Mouse (Mus musculus): ENCODE data around the gene Spdye4b. TPM values are rescaled to one million over a fixed set of nuclear protein-coding genes. Genes with fewer than 3 reads are reported as not detected.

Spdye4b gene
- total RNA-seq, 2 experiments from 2014 or later = not detected

DNA sequence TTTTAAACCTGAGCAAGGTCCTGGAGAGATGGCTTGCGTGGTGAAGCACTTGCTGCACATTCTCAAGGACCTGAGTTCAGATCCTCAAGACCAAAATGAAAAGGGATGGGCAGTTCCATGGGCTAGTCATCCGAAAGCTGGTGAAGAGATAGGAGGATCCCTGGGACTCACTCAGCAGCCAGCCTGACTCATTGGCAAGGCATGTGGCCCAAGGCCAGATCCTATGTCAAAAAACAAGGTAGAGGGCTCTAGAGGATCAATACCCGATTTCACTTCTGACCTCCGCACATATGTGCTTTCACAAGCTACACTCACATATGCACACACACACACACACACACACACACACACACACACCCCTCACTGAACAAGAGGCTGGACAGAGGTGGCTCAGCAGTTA is 15.7 kb downstream of the Spdye4b start:
- no peak for ATAC-seq (replicated peaks; ENCODE audit: low FRiP score, poor library complexity, severe bottlenecking)

GRCm38 (mm10) chr5:143205015-143205414 is 24.2 kb downstream of the Spdye4b start:
- no peak for ATAC-seq (replicated peaks; ENCODE audit: low FRiP score, poor library complexity, severe bottlenecking)

- ATAC-seq (replicated peaks; ENCODE audit: low FRiP score, poor library complexity, severe bottlenecking) = no peak
Measured at GRCm38 (mm10) chr5:143213832-143214231, 33.0 kb downstream of the Spdye4b start.

GRCm38 (mm10) chr5:143220996-143221395 is 40.2 kb downstream of the Spdye4b start:
- ATAC-seq (replicated peaks; ENCODE audit: low FRiP score, poor library complexity, severe bottlenecking) = no peak

- ATAC-seq (replicated peaks; ENCODE audit: low FRiP score, poor library complexity, severe bottlenecking) = no peak
Measured at GRCm38 (mm10) chr5:143222287-143222686, 41.5 kb downstream of the Spdye4b start.

- no peak for ATAC-seq (replicated peaks; ENCODE audit: low FRiP score, poor library complexity, severe bottlenecking)
Measured at GRCm38 (mm10) chr5:143226790-143227189, 46.0 kb downstream of the Spdye4b start, which contains the start of gene Spdye4a. Gene Spdye4a, minus strand, starts transcription at chr5:143226890.

- peak; percentile 64 for ATAC-seq (replicated peaks; ENCODE audit: low FRiP score, poor library complexity, severe bottlenecking)
Measured at GRCm38 (mm10) chr5:143235028-143235693, 54.3 kb downstream of the Spdye4b start, which contains the start of gene Zfp12. Gene Zfp12, plus strand, starts transcription at chr5:143235163.

DNA sequence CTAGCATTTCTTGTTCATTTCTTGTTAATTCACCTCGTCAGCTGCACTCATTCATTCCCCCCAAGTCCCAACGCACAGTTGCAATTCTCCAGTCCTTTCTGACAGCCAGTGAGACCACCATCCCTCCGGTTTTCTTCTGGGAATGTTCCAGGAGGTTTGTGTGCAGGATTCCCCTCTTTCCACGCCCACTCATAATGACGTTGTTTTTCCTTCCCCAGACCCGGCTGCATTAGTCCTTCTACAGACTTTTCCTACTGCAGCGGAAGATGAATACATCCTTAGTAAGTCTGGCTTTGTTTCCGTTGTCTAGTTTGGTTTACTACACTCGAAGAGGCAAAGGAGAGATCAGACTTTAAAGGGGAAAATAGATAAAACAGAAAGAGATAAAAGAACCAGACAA is 55.2 kb downstream of the Spdye4b start:
- no peak for ATAC-seq (replicated peaks; ENCODE audit: low FRiP score, poor library complexity, severe bottlenecking)

- ATAC-seq (replicated peaks; ENCODE audit: low FRiP score, poor library complexity, severe bottlenecking) = no peak
Measured at GRCm38 (mm10) chr5:143244926-143245325, 64.1 kb downstream of the Spdye4b start.

DNA sequence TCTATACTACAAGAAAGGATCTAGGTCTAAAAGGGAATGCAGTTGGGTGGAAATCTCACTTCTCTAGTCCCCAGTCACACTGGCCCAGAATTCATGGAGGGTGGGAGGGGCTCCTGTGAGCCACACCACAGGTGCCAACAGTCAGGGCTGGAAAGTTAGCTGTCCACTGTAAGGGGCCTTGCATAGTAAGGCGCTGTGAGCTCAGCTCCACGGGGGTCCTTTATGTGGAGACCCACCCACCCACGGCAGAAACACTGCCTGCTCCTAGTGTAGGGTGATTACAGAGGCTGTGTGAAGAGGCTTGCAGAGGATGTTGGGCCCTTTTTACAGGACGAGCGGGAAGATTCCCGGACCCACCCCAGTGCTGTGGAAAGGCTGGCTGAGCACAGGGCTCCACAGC is 71.2 kb downstream of the Spdye4b start:
- no peak for ATAC-seq (replicated peaks; ENCODE audit: low FRiP score, poor library complexity, severe bottlenecking)

DNA sequence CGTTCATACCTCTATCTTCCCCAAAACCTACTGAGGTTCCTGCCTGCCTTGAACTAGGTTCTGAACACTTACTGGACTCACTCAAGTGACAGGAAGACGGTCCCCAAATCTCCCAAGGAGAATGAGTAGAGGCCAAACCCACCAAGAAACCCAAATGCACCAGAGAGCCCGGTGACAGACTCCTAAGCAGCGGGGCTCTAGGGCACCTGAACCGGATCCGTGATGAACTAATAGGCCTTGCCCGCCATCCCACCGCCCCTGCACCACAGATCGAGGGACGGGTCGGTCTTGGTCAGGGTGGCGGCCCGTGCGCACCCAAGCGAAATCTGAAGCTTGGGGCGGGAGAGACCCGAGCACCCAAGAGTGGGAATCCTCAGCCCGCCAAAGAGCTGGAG is 72.0 kb downstream of the Spdye4b start:
- no peak for ATAC-seq (replicated peaks; ENCODE audit: low FRiP score, poor library complexity, severe bottlenecking)

- no peak for ATAC-seq (replicated peaks; ENCODE audit: low FRiP score, poor library complexity, severe bottlenecking)
Measured at GRCm38 (mm10) chr5:143253186-143253880, 72.5 kb downstream of the Spdye4b start.

DNA sequence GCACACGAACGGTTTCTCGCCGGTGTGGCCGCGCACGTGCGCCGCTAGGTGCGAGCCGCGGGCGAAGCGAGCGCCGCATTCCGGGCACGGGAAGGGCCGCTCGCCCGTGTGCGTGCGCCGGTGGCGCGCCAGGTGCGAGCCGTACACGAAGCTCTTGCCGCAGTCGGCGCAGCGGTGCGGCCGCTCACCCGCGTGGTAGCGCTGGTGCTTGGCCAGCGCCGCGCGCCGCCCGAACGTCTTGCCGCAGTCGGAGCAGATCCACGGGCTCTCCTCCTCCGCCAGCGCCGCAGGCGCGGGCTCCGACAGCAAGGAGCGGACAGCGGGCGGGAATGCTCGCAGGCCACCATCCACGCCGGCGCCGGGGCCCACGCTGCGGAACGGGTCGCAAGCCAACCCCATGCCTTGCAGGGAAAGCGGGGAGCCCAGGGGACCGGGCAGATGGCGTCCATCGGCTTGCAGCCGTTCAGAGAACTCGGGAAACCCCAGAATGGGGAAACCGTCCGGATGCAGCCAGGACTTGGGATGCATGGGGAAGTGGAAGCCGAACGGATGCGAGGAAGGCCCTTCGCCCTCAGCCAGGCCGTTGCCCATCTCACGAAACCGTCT is 73.2 kb downstream of the Spdye4b start:
- ATAC-seq (replicated peaks; ENCODE audit: low FRiP score, poor library complexity, severe bottlenecking) = no peak

Other genes with a start within 250 kb of the Spdye4b start
- gene Fscn1, start 220.7 kb upstream of the Spdye4b start, total RNA-seq (2015; ENCODE audit: low replicate concordance) = not detected in 2 replicates
- not detected in 2 replicates for gene Fscn1, start 220.7 kb upstream of the Spdye4b start, total RNA-seq (2017; ENCODE audit: low replicate concordance)
- 10.4 and 19.9 TPM in 2 replicates for gene Rnf216, start 68.0 kb upstream of the Spdye4b start, total RNA-seq (2015; ENCODE audit: low replicate concordance)
- gene Rnf216, start 68.0 kb upstream of the Spdye4b start, total RNA-seq (2017; ENCODE audit: low replicate concordance) = 31.5 and 53.4 TPM in 2 replicates
- not detected in 2 replicates for gene Olfr718-ps1, start 33.4 kb upstream of the Spdye4b start, total RNA-seq (2015; ENCODE audit: low replicate concordance)
- gene Olfr718-ps1, start 33.4 kb upstream of the Spdye4b start, total RNA-seq (2017; ENCODE audit: low replicate concordance) = not detected in 2 replicates
- 1.7 TPM in 1 of 2 replicates, not detected in the other for gene Rbak, start 242 bp upstream of the Spdye4b start, total RNA-seq (2015; ENCODE audit: low replicate concordance)
- 0.42 and 0.51 TPM in 2 replicates for gene Rbak, start 242 bp upstream of the Spdye4b start, total RNA-seq (2017; ENCODE audit: low replicate concordance)
- gene Spdye4a, start 45.9 kb downstream of the Spdye4b start, total RNA-seq (2015; ENCODE audit: low replicate concordance) = not detected in 2 replicates
- not detected in 2 replicates for gene Spdye4a, start 45.9 kb downstream of the Spdye4b start, total RNA-seq (2017; ENCODE audit: low replicate concordance)
- 0.58 and 2.1 TPM in 2 replicates for gene Zfp12, start 54.1 kb downstream of the Spdye4b start, total RNA-seq (2015; ENCODE audit: low replicate concordance)
- 0.70 and 1.5 TPM in 2 replicates for gene Zfp12, start 54.1 kb downstream of the Spdye4b start, total RNA-seq (2017; ENCODE audit: low replicate concordance)
- not detected in 2 replicates for gene Zfp316, start 89.0 kb downstream of the Spdye4b start, total RNA-seq (2015; ENCODE audit: low replicate concordance)
- 0.28 and 0.51 TPM in 2 replicates for gene Zfp316, start 89.0 kb downstream of the Spdye4b start, total RNA-seq (2017; ENCODE audit: low replicate concordance)
- not detected in 2 replicates for gene Zfp853, start 112.6 kb downstream of the Spdye4b start, total RNA-seq (2015; ENCODE audit: low replicate concordance)
- not detected in 2 replicates for gene Zfp853, start 112.6 kb downstream of the Spdye4b start, total RNA-seq (2017; ENCODE audit: low replicate concordance)
- gene E130309D02Rik, start 134.3 kb downstream of the Spdye4b start, total RNA-seq (2015; ENCODE audit: low replicate concordance) = 7.1 and 11.3 TPM in 2 replicates
- gene E130309D02Rik, start 134.3 kb downstream of the Spdye4b start, total RNA-seq (2017; ENCODE audit: low replicate concordance) = 4.3 and 4.6 TPM in 2 replicates
- gene Zdhhc4, start 148.2 kb downstream of the Spdye4b start, total RNA-seq (2015; ENCODE audit: low replicate concordance) = 8.8 and 23.8 TPM in 2 replicates
- gene Zdhhc4, start 148.2 kb downstream of the Spdye4b start, total RNA-seq (2017; ENCODE audit: low replicate concordance) = 6.0 and 10.6 TPM in 2 replicates
- gene Grid2ip, start 176.3 kb downstream of the Spdye4b start, total RNA-seq (2015; ENCODE audit: low replicate concordance) = 0.58 TPM in 1 of 2 replicates, not detected in the other
- gene Grid2ip, start 176.3 kb downstream of the Spdye4b start, total RNA-seq (2017; ENCODE audit: low replicate concordance) = not detected in 2 replicates
- gene Kdelr2, start 222.8 kb downstream of the Spdye4b start, total RNA-seq (2015; ENCODE audit: low replicate concordance) = 17.6 and 19.6 TPM in 2 replicates
- 15.5 and 29.2 TPM in 2 replicates for gene Kdelr2, start 222.8 kb downstream of the Spdye4b start, total RNA-seq (2017; ENCODE audit: low replicate concordance)